ENCODE assay signal across 23 mouse cellular contexts in genomic region chr9:108252766-108253165, GRCm38 (mm10).
"Had no signal": no experiment of that assay in that cellular context is flagged by ENCODE, and none has a peak within 500 bp of the region (broad histone marks: within the 10 kb centered on the region; RNA-seq: fewer than 3 reads in every experiment).

No protein-coding gene starts in this region.

- H3K4me2 ChIP-seq: limb, embryonic 13.5 days; liver, embryonic 12.5 days; liver, embryonic 15.5 days; midbrain, embryonic 12.5 days; midbrain, embryonic 15.5 days; neural tube, embryonic 12.5 days; neural tube, embryonic 15.5 days had no signal

- H3K27ac ChIP-seq: limb, embryonic 10.5 days; limb, embryonic 13.5 days; liver, embryonic 12.5 days; liver, embryonic 15.5 days; midbrain, embryonic 12.5 days; midbrain, embryonic 15.5 days; neural tube, embryonic 12.5 days; neural tube, embryonic 15.5 days had no signal

- H3K27me3 ChIP-seq: limb, embryonic 13.5 days; liver, embryonic 12.5 days; liver, embryonic 15.5 days; midbrain, embryonic 12.5 days; midbrain, embryonic 15.5 days; neural tube, embryonic 12.5 days; neural tube, embryonic 15.5 days had no signal

- H3K9ac ChIP-seq: limb, embryonic 13.5 days; liver, embryonic 12.5 days; liver, embryonic 15.5 days; midbrain, embryonic 12.5 days; midbrain, embryonic 15.5 days; neural tube, embryonic 12.5 days; neural tube, embryonic 15.5 days had no signal

- H3K9me3 ChIP-seq: limb, embryonic 10.5 days; limb, embryonic 13.5 days; liver, embryonic 12.5 days; liver, embryonic 15.5 days; midbrain, embryonic 12.5 days; midbrain, embryonic 15.5 days; neural tube, embryonic 12.5 days; neural tube, embryonic 15.5 days had no signal

- H3K4me3 ChIP-seq: limb, embryonic 10.5 days; limb, embryonic 13.5 days; liver, embryonic 12.5 days; liver, embryonic 15.5 days; midbrain, embryonic 12.5 days; midbrain, embryonic 15.5 days; neural tube, embryonic 12.5 days; neural tube, embryonic 15.5 days had no signal

- H3K4me1 ChIP-seq: limb, embryonic 10.5 days; limb, embryonic 13.5 days; liver, embryonic 12.5 days; liver, embryonic 15.5 days; midbrain, embryonic 12.5 days; midbrain, embryonic 15.5 days; neural tube, embryonic 12.5 days; neural tube, embryonic 15.5 days had no signal

- ATAC-seq: inflammation-experienced regulatory T-cells, adult 6 months; intestine, embryonic 16.5 days; liver, embryonic 12.5 days; midbrain, embryonic 15.5 days had no signal

- DNase-seq: kidney, adult 18-20 months; kidney, adult 9 months; kidney, postnatal 14 days; kidney, postnatal 4 days; layer of hippocampus, adult 9-11 months; liver; lung, postnatal 14 days; right cerebral cortex, adult 18-20 months; right cerebral cortex, postnatal 14 days; right cerebral cortex, postnatal 4 days; thymus, adult 2 months; thymus, postnatal 14 days; thymus, postnatal 4 days had no signal
